8 mouse cellular contexts compared by ENCODE assay signal in the genomic region with DNA sequence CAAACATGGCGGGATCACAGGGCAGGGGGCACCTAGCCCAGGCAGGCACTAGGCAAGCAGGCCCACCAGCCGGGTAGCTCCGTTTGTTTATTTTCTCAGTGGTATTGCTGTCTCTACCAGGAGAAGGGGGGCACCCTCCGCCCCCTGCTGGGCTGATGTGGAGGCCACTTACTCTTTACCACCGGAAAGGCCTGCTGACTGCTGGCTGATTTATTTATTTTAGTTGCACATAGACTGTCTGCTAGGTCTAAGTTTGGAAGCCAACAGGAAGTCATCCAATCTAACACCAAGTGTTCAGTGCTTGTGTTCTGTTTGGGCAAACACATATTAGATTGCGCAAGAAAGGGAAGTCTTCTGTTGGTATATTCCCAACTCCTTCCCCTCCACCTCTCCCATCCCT.
DNase-seq lines count a peak whose midpoint lies in the region; ATAC-seq and TF ChIP-seq lines count a peak whose summit lies in the region.

No protein-coding gene starts in this region.

- TF ChIP-seq EP300 in liver, embryonic 14.5 days (IDR thresholded peaks at IDR 0.05; ENCODE audit: low read depth): no peak

- no peak for ATAC-seq in intestine, embryonic 14.5 days (replicated peaks; ENCODE audit: low FRiP score, low TSS enrichment, low read depth)
- ATAC-seq in liver, embryonic 14.5 days (ENCODE audit: insufficient read depth): no peak

- no peak overlapping the region for H3K4me3 ChIP-seq in intestine, embryonic 14.5 days (ENCODE audit: low read depth, low read length)
- no peak overlapping the region for H3K4me3 ChIP-seq in liver, embryonic 14.5 days (ENCODE audit: insufficient read depth in 1 of 2, low read depth in 2 of 2, low read length in 2 of 2)

- no peaks in the 10 kb centered on the region for H3K36me3 ChIP-seq in intestine, embryonic 14.5 days (ENCODE audit: control insufficient read depth, insufficient read depth, low read length)
- no peaks in the 10 kb centered on the region for H3K36me3 ChIP-seq in liver, embryonic 14.5 days (replicated peaks; ENCODE audit: control insufficient read depth, insufficient read depth, low read depth)

- peak overlapping the region; percentile 6 for H3K27ac ChIP-seq in intestine, embryonic 14.5 days (ENCODE audit: low read depth)
- no peak overlapping the region for H3K27ac ChIP-seq in liver, embryonic 14.5 days

- no peaks in the 10 kb centered on the region for H3K9me3 ChIP-seq in intestine, embryonic 14.5 days (ENCODE audit: control insufficient read depth, low read length)
- no peaks in the 10 kb centered on the region for H3K9me3 ChIP-seq in liver, embryonic 14.5 days (ENCODE audit: control insufficient read depth, low read length)

- no peak overlapping the region for H3K4me2 ChIP-seq in intestine, embryonic 14.5 days (ENCODE audit: low read length)
- H3K4me2 ChIP-seq in liver, embryonic 14.5 days (ENCODE audit: low read depth): no peak overlapping the region

- no peak overlapping the region for H3K9ac ChIP-seq in intestine, embryonic 14.5 days (ENCODE audit: low read length)
- no peak overlapping the region for H3K9ac ChIP-seq in liver, embryonic 14.5 days (replicated peaks)

- TF ChIP-seq CTCF in liver, embryonic 14.5 days (IDR thresholded peaks at IDR 0.05; ENCODE audit: low read depth): peak; percentile 44

- H3K4me1 ChIP-seq in intestine, embryonic 14.5 days (replicated peaks; ENCODE audit: control insufficient read depth, insufficient read depth, low read length): peaks cover 15% of the 10 kb centered on the region
- peaks cover 0 to 5% of the 10 kb centered on the region in 2 experiments; a peak in 1 of 4 replicates for H3K4me1 ChIP-seq in liver, embryonic 14.5 days (replicated peaks; ENCODE audit: control insufficient read depth in 2 of 2, insufficient read depth in 2 of 2, low read length in 1 of 2)

- DNase-seq in left cerebral cortex, adult 11 months (ENCODE audit: low spot score): peak; percentile 25
- DNase-seq in left cerebral cortex, postnatal 36 days (ENCODE audit: low spot score in 2 of 2): no peak
- DNase-seq in adrenal gland, postnatal 4 days (ENCODE audit: low spot score in 2 of 2): peak; percentile 5 to 24
- no peak for DNase-seq in intestine, embryonic 14.5 days (ENCODE audit: low spot score)
- peak in 1 of 3 experiments; percentile 3 for DNase-seq in liver, embryonic 14.5 days (ENCODE audit: low read depth in 3 of 3, low spot score in 3 of 3)
- DNase-seq in thymus, postnatal 25 days: peak; percentile 24
- DNase-seq in cerebellum, adult 9-10 months: no peak
- DNase-seq in frontal cortex, postnatal 25 days (ENCODE audit: low spot score in 2 of 2): no peak

- intact Hi-C loops in left cerebral cortex, postnatal 36 days (cut with DNase I): no loop called here

- 36% methylated on average over 6 of the region's 6 CpGs for WGBS in intestine, embryonic 14.5 days
- 13% methylated on average over 6 of the region's 6 CpGs for WGBS in liver, embryonic 14.5 days (ENCODE audit: insufficient replicate concordance)

- no peaks in the 10 kb centered on the region for H3K27me3 ChIP-seq in intestine, embryonic 14.5 days (replicated peaks; ENCODE audit: control insufficient read depth, insufficient read depth, low read length)
- no peaks in the 10 kb centered on the region for H3K27me3 ChIP-seq in liver, embryonic 14.5 days (ENCODE audit: control insufficient read depth, insufficient read depth, low read length)

Comparison
In these comparisons a context has a peak if more than half of its experiments do, and no peak if none do; other contexts are left out.
1. DNase-seq: peak in left cerebral cortex, adult 11 months (single experiment), adrenal gland, postnatal 4 days (2 of 2) and thymus, postnatal 25 days (single experiment); none in left cerebral cortex, postnatal 36 days (0 of 2), intestine, embryonic 14.5 days (single experiment), cerebellum, adult 9-10 months (single experiment) and frontal cortex, postnatal 25 days (0 of 2).